Mouse (Mus musculus) ovary, postnatal 10 days (tissue): ENCODE measurements at regions not wholly inside any gene's neighbourhood (a gene's known extent, or its start where the extent isn't known, plus 50 kb on each side); places are given as distances from the start of the nearest gene placed in this dataset.

Experiments used
- DNase-seq: peaks from one replicate; pipeline ENCODE4 v3.0.0; 2022; ENCODE audit warnings: low spot score

GRCm38 (mm10) chr10:16438414-16438813 lies 1284.6 kb upstream of the Cited2 start:
- DNase-seq, result no peak

GRCm38 (mm10) chr10:16440932-16441640 lies 1281.9 kb upstream of the Cited2 start:
- DNase-seq, result no peak

GRCm38 (mm10) chr10:16441661-16442072 lies 1281.4 kb upstream of the Cited2 start:
- no peak for DNase-seq

GRCm38 (mm10) chr10:16443901-16444300 lies 1279.1 kb upstream of the Cited2 start:
- no peak for DNase-seq

GRCm38 (mm10) chr10:16467935-16468334 lies 1255.1 kb upstream of the Cited2 start:
- no peak for DNase-seq

GRCm38 (mm10) chr10:16469711-16470110 lies 1253.3 kb upstream of the Cited2 start:
- no peak for DNase-seq

GRCm38 (mm10) chr10:16473952-16474521 lies 1249.0 kb upstream of the Cited2 start:
- DNase-seq, result no peak

GRCm38 (mm10) chr10:16498580-16498979 lies 1224.4 kb upstream of the Cited2 start:
- DNase-seq, result no peak

GRCm38 (mm10) chr10:16507681-16508080 lies 1215.3 kb upstream of the Cited2 start:
- DNase-seq, result no peak

GRCm38 (mm10) chr10:16508161-16508560 lies 1214.9 kb upstream of the Cited2 start:
- no peak for DNase-seq

GRCm38 (mm10) chr10:16514656-16515055 lies 1208.4 kb upstream of the Cited2 start:
- DNase-seq, result no peak

GRCm38 (mm10) chr10:16521895-16522294 lies 1201.1 kb upstream of the Cited2 start:
- no peak for DNase-seq

- no peak for DNase-seq
These were observed 1198.9 kb upstream of the Cited2 start for GRCm38 (mm10) chr10:16524101-16524500.

GRCm38 (mm10) chr10:16527693-16528092 lies 1195.3 kb upstream of the Cited2 start:
- no peak for DNase-seq

GRCm38 (mm10) chr10:16537660-16538059 lies 1185.4 kb upstream of the Cited2 start:
- DNase-seq, result no peak

- DNase-seq, result no peak
These were observed 1184.6 kb upstream of the Cited2 start for GRCm38 (mm10) chr10:16538379-16538778.

- no peak for DNase-seq
These were observed 1177.6 kb upstream of the Cited2 start for GRCm38 (mm10) chr10:16545445-16545844.

- DNase-seq, result no peak
These were observed 1170.0 kb upstream of the Cited2 start for GRCm38 (mm10) chr10:16552861-16553635.

- no peak for DNase-seq
These were observed 1148.5 kb upstream of the Cited2 start for GRCm38 (mm10) chr10:16574568-16574967.

- no peak for DNase-seq
These were observed 1144.4 kb upstream of the Cited2 start for GRCm38 (mm10) chr10:16578554-16579078.

GRCm38 (mm10) chr10:16580200-16580599 lies 1142.8 kb upstream of the Cited2 start:
- DNase-seq, result no peak

- no peak for DNase-seq
These were observed 1134.2 kb upstream of the Cited2 start for GRCm38 (mm10) chr10:16588833-16589232.

GRCm38 (mm10) chr10:16589399-16589798 lies 1133.6 kb upstream of the Cited2 start:
- DNase-seq, result no peak
